Mouse (Mus musculus) E14TG2a.4 (cell line): Measurements from ENCODE around the gene Grk6.

ENCODE experiments used
- CTCF ChIP-seq: conservative IDR thresholded peaks from 2 replicates; pipeline ENCODE4 v1.5.1; 2014; ENCODE audit warnings: low read length
- NANOG ChIP-seq: IDR thresholded peaks from 2 replicates; pipeline ENCODE4 v1.6.1; 2014; ENCODE audit warnings: borderline replicate concordance, low read length, mixed read lengths
- POU5F1 ChIP-seq: IDR thresholded peaks from 2 replicates; pipeline ENCODE4 v1.6.1; 2014; ENCODE audit warnings: low read length, borderline replicate concordance

GRCm38 (mm10) chr13:55451296-55451695 lies 6.4 kb downstream of the Grk6 start:
- TF ChIP-seq CTCF = no peak
- TF ChIP-seq POU5F1 = no peak
- TF ChIP-seq NANOG = no peak
